Mouse (Mus musculus): ENCODE measurements around the gene Paxx. TPM values are rescaled to one million over a fixed set of nuclear protein-coding genes. Genes with fewer than 3 reads are reported as not detected.

Gene Paxx
- total and polyA plus RNA-seq, 3 experiments: 13.9 to 16.2 (median 15.1) TPM

DNA sequence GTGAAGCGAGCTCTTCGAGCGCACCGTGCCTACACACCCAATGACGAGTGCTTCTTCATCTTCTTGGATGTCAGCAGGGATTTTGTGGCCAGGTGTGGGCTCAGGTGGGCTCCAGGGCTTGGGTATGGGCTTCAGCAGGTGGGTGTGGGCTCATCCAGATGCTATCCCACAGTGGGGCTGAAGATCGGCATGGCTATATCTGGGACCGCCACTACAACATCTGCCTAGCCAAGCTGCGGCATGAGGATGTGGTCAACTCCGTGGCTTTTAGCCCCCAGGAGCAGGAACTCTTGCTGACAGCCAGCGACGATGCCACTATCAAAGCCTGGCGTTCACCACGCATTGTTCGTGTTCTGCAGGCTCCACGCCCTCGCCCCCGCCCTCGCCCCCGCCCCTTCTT, 43.6 kb upstream of the Paxx start:
- Histone ChIP-seq H3K4me1 (ENCODE audit: control insufficient read depth in 1 of 2, insufficient read depth in 2 of 2) (peaks cover 15 to 26% of the 10 kb centered on the region in 2 experiments), H3K27me3 (replicated peaks) (no peaks in the 10 kb centered on the region), H3K4me2 (ENCODE audit: insufficient read depth, low read depth, poor library complexity, severe bottlenecking) (no peak overlapping the region), H3K9ac (ENCODE audit: insufficient read depth, low read depth) (no peak overlapping the region), H3K36me3 (replicated peaks in 1 of 2; ENCODE audit: control insufficient read depth in 1 of 2, insufficient read depth in 1 of 2, low read length in 1 of 2) (peaks cover 32 to 51% of the 10 kb centered on the region in 2 experiments), H3K27ac (ENCODE audit: insufficient read depth, low read depth) (no peak overlapping the region), H3K9me3 (replicated peaks; ENCODE audit: low read length) (no peaks in the 10 kb centered on the region), H3K4me3 (replicated peaks in 1 of 3; ENCODE audit: low read depth in 2 of 3, low read length in 2 of 3, poor library complexity in 1 of 3) (no peak overlapping the region), H3K79me2 (replicated peaks; ENCODE audit: control insufficient read depth, extremely low read depth, insufficient read depth, poor library complexity, severe bottlenecking) (peaks cover 8% of the 10 kb centered on the region; the same call in 1 of the 2 replicates)
- dilution Hi-C loops (cut with MboI; ENCODE audit: extremely low pct_ligation_motif_present, extremely low pct_unique_long_range_greater_than_20kb, low sequenced_read_pairs) (no loop called here), in situ Hi-C loops (cut with MboI; ENCODE audit: low pct_ligation_motif_present, low pct_unique_long_range_greater_than_20kb, low sequenced_read_pairs) (no loop called here)
- DNase-seq (ENCODE audit: extremely low read depth): no peak
- TF ChIP-seq MYC (IDR thresholded peaks at IDR 0.05; ENCODE audit: low read depth, low read length) (no peak), PAX5 (IDR thresholded peaks at IDR 0.05; ENCODE audit: low read length) (no peak), IRF4 (IDR thresholded peaks at IDR 0.05; ENCODE audit: low read depth, low read length) (no peak), NELFE (IDR thresholded peaks at IDR 0.05; ENCODE audit: low read depth, low read length) (no peak), POLR2AphosphoS2 (IDR thresholded peaks at IDR 0.05; ENCODE audit: low read depth, low read length) (no peak), SIN3A (IDR thresholded peaks at IDR 0.05; ENCODE audit: low read length) (no peak), KAT2A (IDR thresholded peaks at IDR 0.05; ENCODE audit: insufficient replicate concordance, low read length) (no peak)

DNA sequence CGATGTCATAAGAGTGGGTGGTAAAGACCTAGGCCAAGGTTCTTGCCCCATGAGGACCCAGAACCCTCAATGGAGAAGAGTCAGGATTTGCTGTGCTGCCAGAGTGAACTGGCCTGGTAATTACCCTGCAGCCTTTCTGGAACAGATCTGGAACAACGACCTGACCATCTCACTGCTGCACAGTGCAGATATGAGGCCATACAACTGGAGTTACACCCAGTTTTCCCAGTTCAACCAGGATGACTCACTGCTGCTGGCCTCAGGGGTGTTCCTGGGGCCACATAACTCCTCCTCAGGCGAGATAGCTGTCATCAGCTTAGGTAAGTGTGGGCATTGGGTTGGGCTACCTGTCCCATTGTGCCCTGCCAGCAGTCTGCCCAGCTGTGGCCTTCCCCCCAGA, 41.8 kb upstream of the Paxx start:
- Histone ChIP-seq H3K79me2 (replicated peaks; ENCODE audit: control insufficient read depth, extremely low read depth, insufficient read depth, poor library complexity, severe bottlenecking) (peaks cover 8% of the 10 kb centered on the region; the same call in 1 of the 2 replicates), H3K4me3 (replicated peaks in 1 of 3; ENCODE audit: low read depth in 2 of 3, low read length in 2 of 3, poor library complexity in 1 of 3) (no peak overlapping the region), H3K9me3 (replicated peaks; ENCODE audit: low read length) (no peaks in the 10 kb centered on the region), H3K9ac (ENCODE audit: insufficient read depth, low read depth) (no peak overlapping the region), H3K4me2 (ENCODE audit: insufficient read depth, low read depth, poor library complexity, severe bottlenecking) (no peak overlapping the region), H3K27me3 (replicated peaks) (no peaks in the 10 kb centered on the region), H3K36me3 (replicated peaks in 1 of 2; ENCODE audit: control insufficient read depth in 1 of 2, insufficient read depth in 1 of 2, low read length in 1 of 2) (peaks cover 32 to 51% of the 10 kb centered on the region in 2 experiments), H3K27ac (ENCODE audit: insufficient read depth, low read depth) (no peak overlapping the region), H3K4me1 (ENCODE audit: control insufficient read depth in 1 of 2, insufficient read depth in 2 of 2) (peaks cover 15 to 35% of the 10 kb centered on the region in 2 experiments)
- TF ChIP-seq JUN (IDR thresholded peaks at IDR 0.05; ENCODE audit: insufficient read depth, low read depth, low read length) (no peak), USF1 (IDR thresholded peaks at IDR 0.05; ENCODE audit: low read depth, low read length) (no peak), NRF1 (IDR thresholded peaks at IDR 0.05; ENCODE audit: low read depth, low read length) (no peak), USF2 (conservative IDR thresholded peaks at IDR 0.05; ENCODE audit: low read depth, low read length) (no peak), POLR2AphosphoS2 (IDR thresholded peaks at IDR 0.05; ENCODE audit: low read depth, low read length) (no peak)
- dilution Hi-C loops (cut with MboI; ENCODE audit: extremely low pct_ligation_motif_present, extremely low pct_unique_long_range_greater_than_20kb, low sequenced_read_pairs): no loop called here
- DNase-seq (ENCODE audit: extremely low read depth): no peak
- in situ Hi-C loops (cut with MboI; ENCODE audit: low pct_ligation_motif_present, low pct_unique_long_range_greater_than_20kb, low sequenced_read_pairs): no loop called here

DNA sequence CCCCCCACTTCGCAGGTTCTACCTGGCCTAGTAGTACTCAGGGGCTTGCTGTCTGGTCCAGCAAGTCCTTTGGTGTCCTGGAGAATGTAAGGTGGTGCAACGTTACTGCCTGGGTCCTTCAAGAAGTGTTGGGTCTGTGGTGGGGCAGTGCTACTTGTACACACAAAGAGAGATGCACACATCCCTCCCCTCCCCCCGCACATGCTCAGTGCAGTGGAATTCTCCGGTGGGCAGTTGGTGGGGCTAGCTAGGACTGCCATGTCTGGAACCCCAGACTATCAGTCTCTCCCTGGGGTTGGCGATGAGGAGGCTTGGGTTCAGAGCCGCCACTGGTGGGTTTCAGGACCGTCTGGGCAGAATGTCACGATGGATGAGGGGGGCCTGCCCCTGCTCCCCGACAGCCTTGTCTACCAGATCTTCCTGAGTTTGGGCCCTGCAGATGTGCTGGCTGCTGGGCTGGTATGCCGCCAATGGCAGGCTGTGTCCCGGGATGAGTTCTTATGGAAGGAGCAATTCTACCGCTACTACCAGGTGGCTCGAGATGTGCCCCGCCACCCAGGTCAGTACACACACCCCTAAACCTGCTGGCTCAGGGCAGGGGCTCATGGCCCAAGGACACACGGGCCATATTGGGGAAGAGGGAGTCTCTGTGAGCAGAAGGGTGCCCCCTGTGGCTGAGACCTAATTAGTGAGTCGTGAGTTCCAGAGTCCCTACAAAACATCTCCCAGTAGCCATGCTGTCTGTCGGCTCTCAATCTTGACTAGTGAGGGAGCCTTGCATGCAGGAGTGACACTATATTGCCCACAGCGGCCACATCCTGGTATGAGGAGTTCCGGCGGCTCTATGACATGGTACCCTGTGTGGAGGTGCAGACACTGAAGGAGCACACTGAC, 40.9 kb upstream of the Paxx start, which contains the start of gene C8g:
C8g (minus strand) TSS at position 127 of the 894 bp plus-strand sequence.
- H3K27me3 ChIP-seq (replicated peaks): no peaks in the 10 kb centered on the region
- H3K36me3 ChIP-seq (replicated peaks in 1 of 2; ENCODE audit: control insufficient read depth in 1 of 2, insufficient read depth in 1 of 2, low read length in 1 of 2): peaks cover 32 to 47% of the 10 kb centered on the region in 2 experiments
- peak; percentile 28 for DNase-seq (ENCODE audit: extremely low read depth)
- dilution Hi-C loops (cut with MboI; ENCODE audit: extremely low pct_ligation_motif_present, extremely low pct_unique_long_range_greater_than_20kb, low sequenced_read_pairs) (no loop called here), in situ Hi-C loops (cut with MboI; ENCODE audit: low pct_ligation_motif_present, low pct_unique_long_range_greater_than_20kb, low sequenced_read_pairs) (no loop called here)
- peak within 1 kb of the TSS; percentile 70 to 99 (median 93) for H3K4me3 ChIP-seq (replicated peaks in 1 of 3; ENCODE audit: low read depth in 2 of 3, low read length in 2 of 3, poor library complexity in 1 of 3)
- TF ChIP-seq NELFE (IDR thresholded peaks at IDR 0.05; ENCODE audit: low read depth, low read length) (no peak), USF2 (conservative IDR thresholded peaks at IDR 0.05; ENCODE audit: low read depth, low read length) (no peak), NRF1 (IDR thresholded peaks at IDR 0.05; ENCODE audit: low read depth, low read length) (peak; percentile 48; the same call in 1 of the 2 replicates), USF1 (IDR thresholded peaks at IDR 0.05; ENCODE audit: low read depth, low read length) (no peak), CTCF (conservative IDR thresholded peaks at IDR 0.05 in 1 of 2, IDR thresholded peaks at IDR 0.05 in 1 of 2; ENCODE audit: low read depth in 2 of 2, low read length in 2 of 2) (peak in 1 of 2 experiments; percentile 34; a peak in 2 of 4 replicates), ETS1 (conservative IDR thresholded peaks at IDR 0.05; ENCODE audit: low read depth, low read length) (no peak), CHD1 (IDR thresholded peaks at IDR 0.05; ENCODE audit: low read depth, low read length) (no peak), ELF1 (IDR thresholded peaks at IDR 0.05; ENCODE audit: low read depth, low read length) (no peak), ZKSCAN1 (IDR thresholded peaks at IDR 0.05; ENCODE audit: borderline replicate concordance, low read depth, low read length) (no peak), IRF4 (IDR thresholded peaks at IDR 0.05; ENCODE audit: low read depth, low read length) (no peak), SMC3 (IDR thresholded peaks at IDR 0.05; ENCODE audit: low read depth, low read length) (no peak), BHLHE40 (IDR thresholded peaks at IDR 0.05; ENCODE audit: low read depth, low read length) (no peak), RAD21 (IDR thresholded peaks at IDR 0.05; ENCODE audit: low read depth, low read length) (no peak), KAT2A (IDR thresholded peaks at IDR 0.05; ENCODE audit: insufficient replicate concordance, low read length) (no peak)
- peak within 1 kb of the TSS; percentile 92 for H3K9ac ChIP-seq (ENCODE audit: insufficient read depth, low read depth)
- H3K79me2 ChIP-seq (replicated peaks; ENCODE audit: control insufficient read depth, extremely low read depth, insufficient read depth, poor library complexity, severe bottlenecking): peaks cover 8% of the 10 kb centered on the region; the same call in 1 of the 2 replicates
- H3K27ac ChIP-seq (ENCODE audit: insufficient read depth, low read depth): peak within 1 kb of the TSS; percentile 51
- peak within 1 kb of the TSS; percentile 68 for H3K4me2 ChIP-seq (ENCODE audit: insufficient read depth, low read depth, poor library complexity, severe bottlenecking)
- peaks cover 15 to 40% of the 10 kb centered on the region in 2 experiments for H3K4me1 ChIP-seq (ENCODE audit: control insufficient read depth in 1 of 2, insufficient read depth in 2 of 2)
- H3K9me3 ChIP-seq (replicated peaks; ENCODE audit: low read length): no peaks in the 10 kb centered on the region

Measured in CH12.LX (cell line).